Mouse (Mus musculus): ENCODE measurements at regions not wholly inside any gene's neighbourhood (a gene's known extent, or its start where the extent isn't known, plus 50 kb on each side); places are given as distances from the start of the nearest gene placed in this dataset.

DNA sequence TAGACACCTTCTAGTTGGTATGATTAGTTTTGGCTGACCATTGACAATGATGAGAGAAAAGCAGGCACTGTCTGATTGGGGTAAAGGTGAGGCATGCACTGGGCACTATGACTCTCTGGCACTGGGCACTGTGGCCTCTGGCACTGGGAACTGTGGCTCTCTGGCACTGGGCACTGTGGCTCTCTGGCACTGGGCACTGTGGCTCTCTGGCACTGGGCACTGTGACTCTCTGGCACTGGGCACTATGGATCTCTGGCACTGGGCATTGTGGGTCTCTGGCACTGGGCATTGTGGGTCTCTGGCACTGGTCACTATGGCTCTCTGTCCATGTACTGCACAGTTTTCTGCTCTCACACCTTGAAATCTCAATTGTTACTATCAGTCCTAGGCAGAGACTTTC is 101.0 kb upstream of the Hao2 start:
- TF ChIP-seq EP300 (IDR thresholded peaks at IDR 0.05; ENCODE audit: low read depth), result no peak
- no peak for TF ChIP-seq CTCF (IDR thresholded peaks at IDR 0.05; ENCODE audit: low read depth)
